Mouse (Mus musculus) cortical plate, adult 2 months (tissue): ENCODE results near the gene Ripor2.

Source experiments
- CTCF ChIP-seq: fragments of 200-500 bp; IDR thresholded peaks from 2 replicates; pipeline ENCODE4 v1.5.1; 2011; ENCODE audit warnings: mild to moderate bottlenecking, control low read depth, low read length; ENCODE audit not compliant: insufficient read depth; ENCODE audit errors: extremely low read depth
- POLR2A ChIP-seq: fragments of 200-500 bp; IDR thresholded peaks from 2 replicates; pipeline ENCODE4 v1.6.1; 2011; ENCODE audit warnings: mild to moderate bottlenecking, low read length, control low read depth; ENCODE audit not compliant: insufficient read depth; ENCODE audit errors: extremely low read depth

GRCm38 (mm10) chr13:24561391-24561790 lies 20.6 kb upstream of the Ripor2 start:
- no peak for TF ChIP-seq POLR2A
- no peak for TF ChIP-seq CTCF
